Mouse (Mus musculus) adrenal gland, postnatal 10 days (tissue): ENCODE measurements around the gene Helb. TPM values are rescaled to one million over a fixed set of nuclear protein-coding genes. Genes with fewer than 3 reads are reported as not detected.

Source experiments
- DNase-seq: peaks from one replicate; pipeline ENCODE4 v3.0.0; 2021; ENCODE audit warnings: mixed read lengths
- total RNA-seq, 2 experiments: library from RNA; stranded (reverse); gene quantifications; 2 replicates each; pipeline ENCODE4 v1.2.3; 2021

Gene Helb
- total RNA-seq, 2 experiments from 2014 or later, result 10.2 to 13.5 TPM

- no peak for DNase-seq
Measured at GRCm38 (mm10) chr10:120092548-120092947, 20.2 kb downstream of the Helb start.

GRCm38 (mm10) chr10:120077850-120078249, 34.9 kb downstream of the Helb start:
- DNase-seq, result no peak

GRCm38 (mm10) chr10:120066319-120066718, 46.5 kb downstream of the Helb start:
- DNase-seq, result no peak

GRCm38 (mm10) chr10:120064424-120064823, 48.4 kb downstream of the Helb start:
- DNase-seq, result peak; percentile 76

GRCm38 (mm10) chr10:120061238-120062130, 51.3 kb downstream of the Helb start:
- DNase-seq, result no peak

GRCm38 (mm10) chr10:120060579-120061237, 52.1 kb downstream of the Helb start:
- peak; percentile 5 for DNase-seq

GRCm38 (mm10) chr10:120044714-120045234, 68.0 kb downstream of the Helb start:
- DNase-seq, result no peak

- DNase-seq, result no peak
Measured at GRCm38 (mm10) chr10:120044237-120044636, 68.5 kb downstream of the Helb start.

GRCm38 (mm10) chr10:120038194-120038593, 74.6 kb downstream of the Helb start:
- no peak for DNase-seq

- DNase-seq, result no peak
Measured at GRCm38 (mm10) chr10:120035824-120036223, 77.0 kb downstream of the Helb start.

GRCm38 (mm10) chr10:120035211-120035733, 77.5 kb downstream of the Helb start:
- no peak for DNase-seq

GRCm38 (mm10) chr10:120033866-120034265, 78.9 kb downstream of the Helb start:
- DNase-seq, result no peak

Other genes starting within 250 kb of the Helb start
- 100 to 1,000 TPM; 116 to 117 TPM for gene Tmbim4, start 88.6 kb upstream of the Helb start, total RNA-seq
- gene Irak3, start 89.1 kb upstream of the Helb start, total RNA-seq, result 1 to 10 TPM; 3.3 to 3.4 TPM
- 10 to 100 TPM; 20.3 to 24.7 TPM for gene Llph, start 114.1 kb upstream of the Helb start, total RNA-seq